Mouse (Mus musculus) kidney, postnatal 0 days (tissue): Measurements from ENCODE around the gene Asb1. TPM values are rescaled to one million over a fixed set of nuclear protein-coding genes. Genes with fewer than 3 reads are reported as not detected.

Experiments used
- ATAC-seq: fragments of 200-750 bp; cut with Nextera tagmentation; replicated peaks from 2 replicates; pipeline ENCODE4 v1.8.0; 2017; ENCODE audit warnings: low read depth, moderate number of reproducible peaks, moderate TSS enrichment, moderate library complexity; ENCODE audit not compliant: low FRiP score
- DNase-seq: peaks from one replicate; pipeline ENCODE4 v3.0.0-alpha.2; 2016; ENCODE audit warnings: low spot score
- H3K27ac ChIP-seq: fragments of 300-500 bp; sonication (generic); 2 replicates; pipeline ENCODE4 v1.5.1; 2014; ENCODE audit warnings: mild to moderate bottlenecking
- H3K27me3 ChIP-seq: fragments of 300-500 bp; sonication (generic); 2 replicates; pipeline ENCODE4 v1.6.1; 2014; ENCODE audit warnings: low read length, mixed read lengths; ENCODE audit not compliant: insufficient read depth
- H3K36me3 ChIP-seq: fragments of 300-500 bp; sonication (generic); 2 replicates; pipeline ENCODE4 v1.6.1; 2014; ENCODE audit warnings: low read length, mixed read lengths; ENCODE audit not compliant: insufficient read depth
- H3K4me1 ChIP-seq: fragments of 300-500 bp; sonication (generic); replicated peaks from 2 replicates; pipeline ENCODE4 v1.6.1; 2014; ENCODE audit warnings: antibody characterized with exemption, low read length, mixed read lengths; ENCODE audit not compliant: insufficient read depth
- H3K4me2 ChIP-seq: fragments of 300-500 bp; sonication (generic); 2 replicates; pipeline ENCODE4 v1.6.1; 2014; ENCODE audit warnings: mild to moderate bottlenecking, low read length, moderate library complexity, mixed read lengths
- H3K4me3 ChIP-seq: fragments of 300-500 bp; sonication (generic); replicated peaks from 2 replicates; pipeline ENCODE4 v1.5.1; 2014; ENCODE audit warnings: low read depth, low read length
- H3K9ac ChIP-seq: fragments of 300-500 bp; sonication (generic); 2 replicates; pipeline ENCODE4 v1.6.1; 2014; ENCODE audit warnings: low read depth, low read length
- H3K9me3 ChIP-seq: fragments of 300-500 bp; sonication (generic); replicated peaks from 2 replicates; pipeline ENCODE4 v1.6.1; 2016; ENCODE audit warnings: low read length, inconsistent platforms, mixed read lengths
- CTCF ChIP-seq: IDR thresholded peaks from 2 replicates; pipeline ENCODE4 v1.5.1; 2016; ENCODE audit warnings: antibody characterized with exemption, low read depth, mild to moderate bottlenecking, moderate library complexity
- WGBS: fragments of 180-500 bp; shearing (Covaris S2); extraction: QIAGEN DNeasy Blood & Tissue Kit; methylation state at CpG from one replicate; pipeline ENCODE4 v1.1.7; 2014; 5-methylcytosine and 5-hydroxymethylcytosine counted together
- polyA plus RNA-seq: library from polyadenylated mRNA; unstranded; fragments of >200 nt; fragmentation: Nextera tagmentation; extraction: Ambion mirVana; gene quantifications from 2 replicates; pipeline ENCODE4 v1.2.1, GENCODE M21; 2015

Gene Asb1
- polyA plus RNA-seq, 1 experiment from 2014 or later, result 4.3 TPM

- Histone ChIP-seq H3K36me3 (no peaks in the 10 kb centered on the region), H3K4me1 (no peaks in the 10 kb centered on the region), H3K9ac (no peak overlapping the region), H3K27me3 (no peaks in the 10 kb centered on the region), H3K4me2 (no peak overlapping the region), H3K27ac (no peak overlapping the region), H3K9me3 (no peaks in the 10 kb centered on the region), H3K4me3 (no peak overlapping the region)
- TF ChIP-seq CTCF, result no peak
- ATAC-seq (no peak), DNase-seq (no peak)
- WGBS, result 77% methylated on average over 10 of the region's 10 CpGs
Observed at GRCm38 (mm10) chr1:91572458-91572857, 32.1 kb downstream of the Asb1 start.

- WGBS, result 71% methylated on average over 3 of the region's 3 CpGs
- peak; percentile 70 for DNase-seq
- peak; percentile 85 for TF ChIP-seq CTCF
- ATAC-seq, result no peak
- Histone ChIP-seq H3K27me3 (no peaks in the 10 kb centered on the region), H3K36me3 (no peaks in the 10 kb centered on the region), H3K4me1 (no peaks in the 10 kb centered on the region), H3K4me3 (no peak overlapping the region), H3K9me3 (no peaks in the 10 kb centered on the region), H3K27ac (no peak overlapping the region), H3K9ac (no peak overlapping the region), H3K4me2 (no peak overlapping the region)
Observed at GRCm38 (mm10) chr1:91574208-91574607, 33.9 kb downstream of the Asb1 start.

- Histone ChIP-seq H3K9ac (no peak overlapping the region), H3K27me3 (no peaks in the 10 kb centered on the region), H3K36me3 (no peaks in the 10 kb centered on the region), H3K27ac (no peak overlapping the region), H3K9me3 (no peaks in the 10 kb centered on the region), H3K4me1 (no peaks in the 10 kb centered on the region), H3K4me3 (no peak overlapping the region), H3K4me2 (no peak overlapping the region)
- ATAC-seq (0 out of 2 replicates have a peak, but pooled peaks have one; percentile 29), DNase-seq (peak; percentile 48)
- TF ChIP-seq CTCF, result no peak
- 45% methylated on average over 7 of the region's 7 CpGs for WGBS
Observed at GRCm38 (mm10) chr1:91577883-91578517, 37.7 kb downstream of the Asb1 start.

DNA sequence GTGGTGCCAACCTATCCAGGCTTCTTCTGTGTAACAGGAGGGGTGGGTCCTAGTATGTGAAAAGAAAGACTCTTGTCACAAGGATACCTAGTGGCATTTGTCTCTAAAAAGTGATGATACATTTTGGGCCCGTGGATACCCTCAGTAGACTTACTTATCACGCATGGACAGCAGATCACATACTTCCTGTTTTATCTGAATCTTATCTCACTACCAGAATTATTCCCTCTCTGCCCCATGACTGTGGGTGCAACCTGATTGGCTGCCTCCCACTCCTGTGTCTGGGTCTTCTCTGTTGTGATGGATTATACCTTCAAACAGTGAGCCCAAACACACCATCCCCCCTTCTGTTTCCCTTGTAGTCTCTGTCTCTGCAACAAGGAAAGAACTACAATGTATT lies 40.2 kb downstream of the Asb1 start:
- Histone ChIP-seq H3K36me3 (no peaks in the 10 kb centered on the region), H3K4me3 (no peak overlapping the region), H3K9me3 (no peaks in the 10 kb centered on the region), H3K27ac (no peak overlapping the region), H3K4me2 (no peak overlapping the region), H3K9ac (no peak overlapping the region), H3K4me1 (no peaks in the 10 kb centered on the region), H3K27me3 (no peaks in the 10 kb centered on the region)
- DNase-seq, result no peak
- no peak for TF ChIP-seq CTCF
- no peak for ATAC-seq
- WGBS, result 68% methylated on average over 2 of the region's 2 CpGs

GRCm38 (mm10) chr1:91581206-91581605 lies 40.9 kb downstream of the Asb1 start:
- 59% methylated on average over 2 of the region's 2 CpGs for whole genome bisulfite sequencing
- no peaks in the 10 kb centered on the region for H3K36me3 ChIP-seq
- H3K4me1 ChIP-seq, result no peaks in the 10 kb centered on the region
- H3K9me3 ChIP-seq, result no peaks in the 10 kb centered on the region
- no peak for TF ChIP-seq CTCF
- no peaks in the 10 kb centered on the region for H3K27me3 ChIP-seq
- H3K9ac ChIP-seq, result no peak overlapping the region
- H3K4me3 ChIP-seq, result no peak overlapping the region
- H3K27ac ChIP-seq, result no peak overlapping the region
- no peak overlapping the region for H3K4me2 ChIP-seq
- DNase-seq, result no peak
- ATAC-seq, result no peak

GRCm38 (mm10) chr1:91584969-91585835 lies 44.9 kb downstream of the Asb1 start:
- Histone ChIP-seq H3K27me3 (no peaks in the 10 kb centered on the region), H3K4me3 (no peak overlapping the region), H3K9ac (no peak overlapping the region), H3K9me3 (no peaks in the 10 kb centered on the region), H3K4me1 (no peaks in the 10 kb centered on the region), H3K4me2 (no peak overlapping the region), H3K36me3 (no peaks in the 10 kb centered on the region), H3K27ac (no peak overlapping the region)
- ATAC-seq (no peak), DNase-seq (peak; percentile 22)
- WGBS, result 36% methylated on average over 17 of the region's 17 CpGs
- no peak for TF ChIP-seq CTCF
